Comparison of ENCODE assay signal across 13 mouse cellular contexts in the genomic region with DNA sequence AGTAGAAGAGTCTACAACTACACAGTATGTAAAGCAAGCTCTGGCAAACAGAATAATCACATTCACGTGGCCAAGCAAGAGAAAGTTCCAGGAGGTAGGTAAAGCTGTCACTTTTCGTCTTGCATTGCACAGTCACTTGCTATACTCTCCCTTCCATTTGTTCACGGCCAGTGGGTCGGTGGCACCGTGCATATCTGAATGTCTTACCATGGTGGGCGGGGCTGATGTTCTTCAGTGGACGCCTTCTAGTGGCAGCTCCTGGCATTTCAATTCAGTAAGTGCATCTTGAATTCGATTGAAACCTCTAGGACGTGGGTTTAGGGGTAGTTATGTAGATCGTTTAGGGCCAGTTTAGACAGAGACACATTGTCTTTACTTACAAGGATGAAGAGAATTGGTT.
DNase-seq lines count a peak whose midpoint lies in the region; ATAC-seq and TF ChIP-seq lines count a peak whose summit lies in the region.
"Had no signal": no experiment of that assay in that cellular context is flagged by ENCODE, and none has a peak within 500 bp of the region (broad histone marks: within the 10 kb centered on the region; RNA-seq: fewer than 3 reads in every experiment).

No protein-coding gene starts in this region.

- ATAC-seq in hindbrain, embryonic 11.5 days (ENCODE audit: low FRiP score): no peak
- no peak for ATAC-seq in hindbrain, embryonic 13.5 days (ENCODE audit: low FRiP score)
- ATAC-seq in stomach, postnatal 0 days (ENCODE audit: low FRiP score, low TSS enrichment): no peak
- no peak for ATAC-seq in frontal cortex, adult (ENCODE audit: low TSS enrichment)
- ATAC-seq: intestine, embryonic 16.5 days; midbrain, embryonic 13.5 days had no signal

- H3K9ac ChIP-seq in hindbrain, embryonic 11.5 days (ENCODE audit: low read depth, low read length): no peak overlapping the region
- H3K9ac ChIP-seq in hindbrain, embryonic 13.5 days: no peak overlapping the region
- H3K9ac ChIP-seq in stomach, postnatal 0 days (ENCODE audit: low read length): no peak overlapping the region
- H3K9ac ChIP-seq: midbrain, embryonic 13.5 days had no signal

- no peak overlapping the region for H3K27ac ChIP-seq in hindbrain, embryonic 11.5 days (ENCODE audit: low read depth, low read length)
- no peak overlapping the region for H3K27ac ChIP-seq in hindbrain, embryonic 13.5 days
- H3K27ac ChIP-seq in stomach, postnatal 0 days (replicated peaks): no peak overlapping the region
- H3K27ac ChIP-seq: midbrain, embryonic 13.5 days had no signal

- 79% methylated on average over 10 of the region's 10 CpGs for WGBS in hindbrain, embryonic 11.5 days
- WGBS in hindbrain, embryonic 13.5 days: 81% methylated on average over 10 of the region's 10 CpGs
- WGBS in stomach, postnatal 0 days: 82% methylated on average over 10 of the region's 10 CpGs

- no peak for TF ChIP-seq EP300 in stomach, postnatal 0 days (optimal IDR thresholded peaks at IDR 0.05)

- H3K36me3 ChIP-seq in hindbrain, embryonic 11.5 days (ENCODE audit: control insufficient read depth, insufficient read depth, low read length): no peaks in the 10 kb centered on the region
- H3K36me3 ChIP-seq in hindbrain, embryonic 13.5 days: no peaks in the 10 kb centered on the region
- H3K36me3 ChIP-seq in stomach, postnatal 0 days (ENCODE audit: control insufficient read depth, insufficient read depth, low read length): no peaks in the 10 kb centered on the region
- H3K36me3 ChIP-seq: midbrain, embryonic 13.5 days had no signal

- no peaks in the 10 kb centered on the region for H3K4me1 ChIP-seq in hindbrain, embryonic 11.5 days (replicated peaks; ENCODE audit: control insufficient read depth, insufficient read depth, low read length)
- no peaks in the 10 kb centered on the region for H3K4me1 ChIP-seq in hindbrain, embryonic 13.5 days (replicated peaks)
- H3K4me1 ChIP-seq in stomach, postnatal 0 days (replicated peaks; ENCODE audit: control insufficient read depth, insufficient read depth): no peaks in the 10 kb centered on the region
- H3K4me1 ChIP-seq: midbrain, embryonic 13.5 days had no signal

- peak; percentile 22 for TF ChIP-seq CTCF in stomach, postnatal 0 days (IDR thresholded peaks at IDR 0.05; ENCODE audit: low read depth)

- H3K27me3 ChIP-seq in hindbrain, embryonic 11.5 days (ENCODE audit: control insufficient read depth, insufficient read depth, low read length): no peaks in the 10 kb centered on the region
- no peaks in the 10 kb centered on the region for H3K27me3 ChIP-seq in hindbrain, embryonic 13.5 days
- H3K27me3 ChIP-seq in stomach, postnatal 0 days (ENCODE audit: control insufficient read depth, insufficient read depth, low read length): no peaks in the 10 kb centered on the region
- H3K27me3 ChIP-seq: midbrain, embryonic 13.5 days had no signal

- H3K4me2 ChIP-seq in hindbrain, embryonic 11.5 days (replicated peaks; ENCODE audit: low read depth, low read length): no peak overlapping the region
- no peak overlapping the region for H3K4me2 ChIP-seq in hindbrain, embryonic 13.5 days
- H3K4me2 ChIP-seq in stomach, postnatal 0 days (replicated peaks; ENCODE audit: low read depth): no peak overlapping the region
- H3K4me2 ChIP-seq: midbrain, embryonic 13.5 days had no signal

- no peaks in the 10 kb centered on the region for H3K9me3 ChIP-seq in hindbrain, embryonic 11.5 days (ENCODE audit: control insufficient read depth, low read length)
- H3K9me3 ChIP-seq in hindbrain, embryonic 13.5 days: no peaks in the 10 kb centered on the region
- no peaks in the 10 kb centered on the region for H3K9me3 ChIP-seq in stomach, postnatal 0 days (ENCODE audit: control insufficient read depth, low read length)
- H3K9me3 ChIP-seq: midbrain, embryonic 13.5 days had no signal

- no peak overlapping the region for H3K4me3 ChIP-seq in hindbrain, embryonic 11.5 days (ENCODE audit: low read depth, low read length)
- H3K4me3 ChIP-seq in hindbrain, embryonic 13.5 days: no peak overlapping the region
- no peak overlapping the region for H3K4me3 ChIP-seq in stomach, postnatal 0 days (ENCODE audit: low read depth, low read length)
- H3K4me3 ChIP-seq: midbrain, embryonic 13.5 days had no signal

- DNase-seq in hindbrain, embryonic 11.5 days (ENCODE audit: low spot score): peak; percentile 22
- DNase-seq in CD4-positive helper T cell, adult 2 months (ENCODE audit: low read depth, low spot score): peak; percentile 28
- peak; percentile 1 for DNase-seq in WW6 (ENCODE audit: low read depth, low spot score)
- DNase-seq in stomach, postnatal 0 days (ENCODE audit: low spot score): no peak
- DNase-seq in urinary bladder, postnatal 25 days (ENCODE audit: low spot score): no peak
- no peak for DNase-seq in adrenal gland, postnatal 4 days (ENCODE audit: low spot score in 2 of 2)
- DNase-seq: adrenal gland, postnatal 36 days; cerebellum, adult 8-10 months; lung, postnatal 14 days had no signal

Comparison
In these comparisons a context has a peak if more than half of its experiments do, and no peak if none do; other contexts are left out.
1. DNase-seq: peak in hindbrain, embryonic 11.5 days (single experiment), CD4-positive helper T cell, adult 2 months (single experiment) and WW6 (single experiment); none in stomach, postnatal 0 days (single experiment), urinary bladder, postnatal 25 days (single experiment) and adrenal gland, postnatal 4 days (0 of 2).